8 mouse cellular contexts compared by ENCODE assay signal in the genomic region with DNA sequence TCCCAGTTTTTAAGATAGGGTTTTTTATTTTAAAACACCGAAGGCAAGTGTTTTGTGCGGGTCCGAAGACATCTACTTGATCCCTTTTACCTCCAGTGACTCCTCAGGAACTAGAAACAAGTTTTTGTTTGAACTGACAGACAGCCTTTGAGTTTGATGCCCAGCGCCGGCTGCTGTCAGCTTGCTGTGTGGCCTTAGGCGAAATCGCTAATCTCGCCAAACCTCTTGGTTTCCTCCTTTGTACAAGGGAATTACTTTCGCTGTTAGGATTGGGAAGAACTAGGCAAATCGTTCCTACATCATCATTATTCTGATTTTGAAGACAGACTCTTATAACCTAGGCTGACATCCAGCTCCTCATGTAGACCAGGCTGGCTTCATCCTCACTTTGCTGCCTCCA. TPM values are rescaled to one million over a fixed set of nuclear protein-coding genes. Genes with fewer than 3 reads are reported as not detected.
DNase-seq lines count a peak whose midpoint lies in the region; ATAC-seq lines count a peak whose summit lies in the region.

No protein-coding gene starts in this region.

- peak overlapping the region; percentile 98 for H3K27ac ChIP-seq in lung, embryonic 16.5 days (ENCODE audit: low read length)
- peak overlapping the region; percentile 99 for H3K27ac ChIP-seq in hindbrain, embryonic 10.5 days
- peak overlapping the region; percentile 89 for H3K27ac ChIP-seq in liver, embryonic 13.5 days

- no peaks in the 10 kb centered on the region for H3K27me3 ChIP-seq in lung, embryonic 16.5 days (ENCODE audit: control insufficient read depth, insufficient read depth, low read depth, low read length)
- no peaks in the 10 kb centered on the region for H3K27me3 ChIP-seq in hindbrain, embryonic 10.5 days (ENCODE audit: insufficient read depth, poor library complexity, severe bottlenecking)
- H3K27me3 ChIP-seq in liver, embryonic 13.5 days, result no peaks in the 10 kb centered on the region

- peaks cover 7% of the 10 kb centered on the region for H3K4me1 ChIP-seq in lung, embryonic 16.5 days (replicated peaks; ENCODE audit: control insufficient read depth, insufficient read depth, low read length)
- peaks cover 25% of the 10 kb centered on the region for H3K4me1 ChIP-seq in hindbrain, embryonic 10.5 days (replicated peaks)
- H3K4me1 ChIP-seq in liver, embryonic 13.5 days (replicated peaks), result peaks cover 52% of the 10 kb centered on the region

- H3K36me3 ChIP-seq in lung, embryonic 16.5 days (ENCODE audit: control insufficient read depth, insufficient read depth, low read length), result no peaks in the 10 kb centered on the region
- H3K36me3 ChIP-seq in hindbrain, embryonic 10.5 days, result peaks cover 34% of the 10 kb centered on the region
- H3K36me3 ChIP-seq in liver, embryonic 13.5 days, result peaks cover 13% of the 10 kb centered on the region

- H3K9ac ChIP-seq in lung, embryonic 16.5 days (ENCODE audit: low read length), result peak overlapping the region; percentile 94
- H3K9ac ChIP-seq in liver, embryonic 13.5 days, result peak overlapping the region; percentile 94

- DNase-seq in lung, postnatal 36 days, result no peak
- peak; percentile 40 for DNase-seq in embryo, embryonic 9.5 days (ENCODE audit: extremely low spot score)
- DNase-seq in hindbrain, embryonic 10.5 days (ENCODE audit: low spot score), result peak; percentile 35
- DNase-seq in liver, embryonic 13.5 days, result peak; percentile 28
- peak; percentile 32 to 70 for DNase-seq in spleen, postnatal 4 days (ENCODE audit: low spot score in 2 of 2)
- no peak for DNase-seq in right cerebral cortex, postnatal 25 days
- DNase-seq in right cerebral cortex, postnatal 10 days (ENCODE audit: low spot score in 2 of 2), result no peak

- no peaks in the 10 kb centered on the region for H3K9me3 ChIP-seq in lung, embryonic 16.5 days (ENCODE audit: control insufficient read depth, low read length)
- H3K9me3 ChIP-seq in hindbrain, embryonic 10.5 days, result no peaks in the 10 kb centered on the region
- no peaks in the 10 kb centered on the region for H3K9me3 ChIP-seq in liver, embryonic 13.5 days (replicated peaks)

- 4% methylated on average over 10 of the region's 10 CpGs for WGBS in lung, embryonic 16.5 days
- WGBS in hindbrain, embryonic 10.5 days, result 11% methylated on average over 10 of the region's 10 CpGs
- WGBS in liver, embryonic 13.5 days (ENCODE audit: insufficient replicate concordance), result 2% methylated on average over 10 of the region's 10 CpGs

- peak overlapping the region; percentile 83 for H3K4me3 ChIP-seq in lung, embryonic 16.5 days (ENCODE audit: low read length)
- peak overlapping the region; percentile 75 for H3K4me3 ChIP-seq in hindbrain, embryonic 10.5 days
- H3K4me3 ChIP-seq in liver, embryonic 13.5 days (replicated peaks), result peak overlapping the region; percentile 92

- H3K4me2 ChIP-seq in lung, embryonic 16.5 days (ENCODE audit: low read depth, low read length), result peak overlapping the region; percentile 78
- H3K4me2 ChIP-seq in liver, embryonic 13.5 days, result peak overlapping the region; percentile 85

- ATAC-seq in lung, embryonic 16.5 days (ENCODE audit: low read depth), result no peak
- no peak for ATAC-seq in liver, embryonic 13.5 days (ENCODE audit: low read depth)

RNA-seq across cellular contexts. Expression of a gene that starts 1.1 kb away (rescaled TPM):
- polyA plus RNA-seq in lung, embryonic 16.5 days (2015; fragmentation: Nextera tagmentation; extraction: Ambion mirVana), result 68.3 and 74.0 TPM in 2 replicates
- polyA plus RNA-seq in hindbrain, embryonic 10.5 days (2016; fragmentation: Nextera tagmentation; extraction: Ambion mirVana), result 153 and 173 TPM in 2 replicates
- 26.5 and 29.5 TPM in 2 replicates for polyA plus RNA-seq in liver, embryonic 13.5 days (2015; fragmentation: Nextera tagmentation; extraction: Ambion mirVana)

RNA-seq across cellular contexts. Expression of a gene that starts 24.4 kb away (rescaled TPM):
- polyA plus RNA-seq in lung, embryonic 16.5 days (2015; fragmentation: Nextera tagmentation; extraction: Ambion mirVana), result 30.0 and 38.8 TPM in 2 replicates
- polyA plus RNA-seq in hindbrain, embryonic 10.5 days (2016; fragmentation: Nextera tagmentation; extraction: Ambion mirVana), result 21.5 and 23.7 TPM in 2 replicates
- 8.8 and 10.2 TPM in 2 replicates for polyA plus RNA-seq in liver, embryonic 13.5 days (2015; fragmentation: Nextera tagmentation; extraction: Ambion mirVana)

RNA-seq across cellular contexts. Expression of a gene that starts 24.5 kb away (rescaled TPM):
- polyA plus RNA-seq in lung, embryonic 16.5 days (2015; fragmentation: Nextera tagmentation; extraction: Ambion mirVana), result 22.2 and 24.2 TPM in 2 replicates
- 33.8 and 38.4 TPM in 2 replicates for polyA plus RNA-seq in hindbrain, embryonic 10.5 days (2016; fragmentation: Nextera tagmentation; extraction: Ambion mirVana)
- polyA plus RNA-seq in liver, embryonic 13.5 days (2015; fragmentation: Nextera tagmentation; extraction: Ambion mirVana), result 17.7 and 21.5 TPM in 2 replicates

Comparison
In these comparisons a context has a peak if more than half of its experiments do, and no peak if none do; other contexts are left out.
1. DNase-seq: peak in embryo, embryonic 9.5 days (single experiment), hindbrain, embryonic 10.5 days (single experiment), liver, embryonic 13.5 days (single experiment) and spleen, postnatal 4 days (2 of 2); none in lung, postnatal 36 days (single experiment), right cerebral cortex, postnatal 25 days (single experiment) and right cerebral cortex, postnatal 10 days (0 of 2).
2. Peak in every context shown above with its lines, with median percentiles within 50 percentile points of each other: H3K27ac ChIP-seq and H3K4me3 ChIP-seq.